Mouse (Mus musculus) bone marrow, adult 2 months (tissue): Measurements from ENCODE around the gene Ephb2.

Source experiments
- CTCF ChIP-seq: fragments of 200-500 bp; IDR thresholded peaks from 2 replicates; pipeline ENCODE4 v1.5.1; 2011; ENCODE audit warnings: low read length, control low read depth; ENCODE audit not compliant: control insufficient read depth, insufficient read depth
- POLR2A ChIP-seq: fragments of 200-500 bp; IDR thresholded peaks from 2 replicates; pipeline ENCODE4 v1.6.1; 2011; ENCODE audit warnings: low read depth, mild to moderate bottlenecking, control low read depth, low read length, borderline replicate concordance; ENCODE audit not compliant: control insufficient read depth

- TF ChIP-seq CTCF, result no peak
- TF ChIP-seq POLR2A, result no peak
Measured at GRCm38 (mm10) chr4:136772952-136773584, 62.7 kb downstream of the Ephb2 start.
